Mouse (Mus musculus) testis, adult 2 months (tissue): Measurements from ENCODE around the gene Ccsap.

Experiments
- CTCF ChIP-seq: fragments of 200-500 bp; IDR thresholded peaks from 2 replicates; pipeline ENCODE4 v1.5.1; 2012; ENCODE audit warnings: low read depth, mild to moderate bottlenecking, inconsistent platforms, low read length, moderate library complexity; ENCODE audit not compliant: control insufficient read depth, insufficient read depth, insufficient replicate concordance
- POLR2A ChIP-seq: fragments of 200-500 bp; IDR thresholded peaks from 2 replicates; pipeline ENCODE4 v1.6.1; 2012; ENCODE audit warnings: low read depth, mild to moderate bottlenecking, inconsistent platforms, low read length, moderate library complexity; ENCODE audit not compliant: control insufficient read depth

GRCm38 (mm10) chr8:123896774-123897173 is 36.8 kb upstream of the Ccsap start:
- no peak for TF ChIP-seq CTCF
- no peak for TF ChIP-seq POLR2A
